Mouse (Mus musculus): ENCODE measurements at regions not wholly inside any gene's neighbourhood (a gene's known extent, or its start where the extent isn't known, plus 50 kb on each side); places are given as distances from the start of the nearest gene placed in this dataset.

DNA sequence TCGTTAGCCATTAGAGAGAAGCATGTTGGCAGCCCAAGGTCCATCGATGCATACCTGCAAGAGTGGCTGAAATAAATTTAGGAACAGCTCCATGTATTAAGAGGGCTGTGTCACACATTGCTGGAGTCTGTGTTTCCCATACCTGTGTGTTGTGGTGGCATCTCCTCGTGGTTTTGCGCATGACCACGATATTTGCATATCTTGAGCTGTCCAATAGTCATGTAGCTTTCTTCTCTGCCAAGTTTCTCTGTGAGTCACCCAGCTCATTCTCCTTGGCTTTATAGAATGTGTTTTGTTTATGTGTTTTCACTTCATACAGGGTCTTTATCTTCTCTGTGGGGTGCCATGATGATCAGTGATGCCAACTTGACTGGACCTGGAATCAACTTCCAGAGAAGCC, 53.0 kb upstream of the 1700016C15Rik start:
- TF ChIP-seq CTCF (IDR thresholded peaks at IDR 0.05; ENCODE audit: low read depth): no peak
- no peak for TF ChIP-seq EP300 (IDR thresholded peaks at IDR 0.05; ENCODE audit: low read depth)
